Mouse (Mus musculus): Measurements from ENCODE around the gene Prkcb. TPM values are rescaled to one million over a fixed set of nuclear protein-coding genes. Genes with fewer than 3 reads are reported as not detected.

Prkcb gene
- polyA plus RNA-seq, 1 experiment from 2014 or later: 3.7 TPM

- Histone ChIP-seq H3K27ac (ENCODE audit: low read depth, low read length) (no peak overlapping the region), H3K4me2 (no peak overlapping the region), H3K27me3 (replicated peaks; ENCODE audit: control insufficient read depth, insufficient read depth, low read length) (peaks cover 2% of the 10 kb centered on the region; the same call in 1 of the 2 replicates), H3K4me1 (replicated peaks; ENCODE audit: control insufficient read depth, insufficient read depth, low read length) (no peaks in the 10 kb centered on the region), H3K4me3 (ENCODE audit: low read depth, low read length) (no peak overlapping the region), H3K36me3 (ENCODE audit: control insufficient read depth, insufficient read depth, low read length) (no peaks in the 10 kb centered on the region), H3K9me3 (ENCODE audit: control insufficient read depth, low read length) (no peaks in the 10 kb centered on the region), H3K9ac (ENCODE audit: low read depth, low read length) (no peak overlapping the region)
- no peak for DNase-seq (ENCODE audit: low spot score)
- ATAC-seq (replicated peaks; ENCODE audit: low FRiP score): no peak
- WGBS: 66% methylated on average over 2 of the region's 2 CpGs
These were observed 6.0 kb upstream of the Prkcb start for GRCm38 (mm10) chr7:122282584-122282983.

DNA sequence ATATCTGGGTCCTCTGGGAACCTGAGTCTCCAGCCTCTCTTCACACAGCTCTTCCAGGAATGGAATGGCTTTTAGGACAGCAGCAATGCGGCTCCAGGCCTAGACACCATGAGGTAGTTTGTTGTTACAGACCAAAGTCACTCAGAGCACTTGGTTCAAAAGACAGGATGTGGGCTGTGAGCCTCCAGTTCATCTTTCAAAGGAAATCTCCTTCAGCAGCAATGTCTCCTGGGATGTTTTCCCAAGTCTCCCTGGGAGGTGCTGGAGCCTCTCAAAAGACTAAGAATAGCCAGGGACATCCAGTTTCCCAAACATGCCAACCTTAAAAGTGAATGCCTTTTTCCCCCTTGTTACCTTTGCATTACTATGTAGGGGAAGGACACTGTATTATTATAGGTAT is 1.3 kb upstream of the Prkcb start:
- Histone ChIP-seq H3K27me3 (replicated peaks; ENCODE audit: control insufficient read depth, insufficient read depth, low read length) (peaks cover 34% of the 10 kb centered on the region), H3K36me3 (ENCODE audit: control insufficient read depth, insufficient read depth, low read length) (no peaks in the 10 kb centered on the region), H3K4me3 (ENCODE audit: low read depth, low read length) (no peak overlapping the region), H3K4me2 (no peak overlapping the region), H3K4me1 (replicated peaks; ENCODE audit: control insufficient read depth, insufficient read depth, low read length) (peaks cover 6% of the 10 kb centered on the region; the same call in 1 of the 2 replicates), H3K9ac (ENCODE audit: low read depth, low read length) (no peak overlapping the region), H3K9me3 (ENCODE audit: control insufficient read depth, low read length) (no peaks in the 10 kb centered on the region), H3K27ac (ENCODE audit: low read depth, low read length) (no peak overlapping the region)
- no peak for DNase-seq (ENCODE audit: low spot score)
- no peak for ATAC-seq (replicated peaks; ENCODE audit: low FRiP score)
- 48% methylated on average over 1 of the region's 1 CpGs for WGBS

GRCm38 (mm10) chr7:122289243-122290111 is 926 bp downstream of the Prkcb start:
- Histone ChIP-seq H3K27me3 (replicated peaks; ENCODE audit: control insufficient read depth, insufficient read depth, low read length) (peaks cover 34% of the 10 kb centered on the region), H3K9me3 (ENCODE audit: control insufficient read depth, low read length) (no peaks in the 10 kb centered on the region), H3K27ac (ENCODE audit: low read depth, low read length) (no peak overlapping the region), H3K4me2 (peak overlapping the region; percentile 92), H3K4me3 (ENCODE audit: low read depth, low read length) (peak overlapping the region; percentile 55), H3K4me1 (replicated peaks; ENCODE audit: control insufficient read depth, insufficient read depth, low read length) (peaks cover 6% of the 10 kb centered on the region; the same call in 1 of the 2 replicates), H3K9ac (ENCODE audit: low read depth, low read length) (no peak overlapping the region), H3K36me3 (ENCODE audit: control insufficient read depth, insufficient read depth, low read length) (no peaks in the 10 kb centered on the region)
- ATAC-seq (replicated peaks; ENCODE audit: low FRiP score) (peak; percentile 28), DNase-seq (ENCODE audit: low spot score) (peak; percentile 53)
- WGBS: under 1% methylated on average over 66 of the region's 66 CpGs

GRCm38 (mm10) chr7:122290165-122290564 is 1.6 kb downstream of the Prkcb start:
- Histone ChIP-seq H3K4me2 (peak overlapping the region; percentile 92), H3K9ac (ENCODE audit: low read depth, low read length) (no peak overlapping the region), H3K27ac (ENCODE audit: low read depth, low read length) (no peak overlapping the region), H3K4me3 (ENCODE audit: low read depth, low read length) (peak overlapping the region; percentile 55), H3K36me3 (ENCODE audit: control insufficient read depth, insufficient read depth, low read length) (no peaks in the 10 kb centered on the region), H3K9me3 (ENCODE audit: control insufficient read depth, low read length) (no peaks in the 10 kb centered on the region), H3K4me1 (replicated peaks; ENCODE audit: control insufficient read depth, insufficient read depth, low read length) (peaks cover 6% of the 10 kb centered on the region; the same call in 1 of the 2 replicates), H3K27me3 (replicated peaks; ENCODE audit: control insufficient read depth, insufficient read depth, low read length) (peaks cover 34% of the 10 kb centered on the region)
- ATAC-seq (replicated peaks; ENCODE audit: low FRiP score) (no peak), DNase-seq (ENCODE audit: low spot score) (no peak)
- 8% methylated on average over 12 of the region's 12 CpGs for WGBS

- H3K36me3 ChIP-seq (ENCODE audit: control insufficient read depth, insufficient read depth, low read length): no peaks in the 10 kb centered on the region
- H3K9ac ChIP-seq (ENCODE audit: low read depth, low read length): no peak overlapping the region
- no peak overlapping the region for H3K4me3 ChIP-seq (ENCODE audit: low read depth, low read length)
- no peaks in the 10 kb centered on the region for H3K9me3 ChIP-seq (ENCODE audit: control insufficient read depth, low read length)
- H3K4me2 ChIP-seq: no peak overlapping the region
- 58% methylated on average over 3 of the region's 3 CpGs for WGBS
- DNase-seq (ENCODE audit: low spot score) (no peak), ATAC-seq (replicated peaks; ENCODE audit: low FRiP score) (no peak)
- H3K27me3 ChIP-seq (replicated peaks; ENCODE audit: control insufficient read depth, insufficient read depth, low read length): peaks cover 34% of the 10 kb centered on the region
- H3K27ac ChIP-seq (ENCODE audit: low read depth, low read length): no peak overlapping the region
- H3K4me1 ChIP-seq (replicated peaks; ENCODE audit: control insufficient read depth, insufficient read depth, low read length): peaks cover 6% of the 10 kb centered on the region; the same call in 1 of the 2 replicates
These were observed 2.2 kb downstream of the Prkcb start for GRCm38 (mm10) chr7:122290771-122291170.

- peaks cover 6% of the 10 kb centered on the region; the same call in 1 of the 2 replicates for H3K4me1 ChIP-seq (replicated peaks; ENCODE audit: control insufficient read depth, insufficient read depth, low read length)
- H3K9me3 ChIP-seq (ENCODE audit: control insufficient read depth, low read length): no peaks in the 10 kb centered on the region
- ATAC-seq (replicated peaks; ENCODE audit: low FRiP score) (no peak), DNase-seq (ENCODE audit: low spot score) (no peak)
- no peak overlapping the region for H3K27ac ChIP-seq (ENCODE audit: low read depth, low read length)
- H3K9ac ChIP-seq (ENCODE audit: low read depth, low read length): no peak overlapping the region
- H3K27me3 ChIP-seq (replicated peaks; ENCODE audit: control insufficient read depth, insufficient read depth, low read length): peaks cover 34% of the 10 kb centered on the region
- H3K4me2 ChIP-seq: no peak overlapping the region
- WGBS: 66% methylated on average over 7 of the region's 7 CpGs
- no peak overlapping the region for H3K4me3 ChIP-seq (ENCODE audit: low read depth, low read length)
- H3K36me3 ChIP-seq (ENCODE audit: control insufficient read depth, insufficient read depth, low read length): no peaks in the 10 kb centered on the region
These were observed 3.6 kb downstream of the Prkcb start for GRCm38 (mm10) chr7:122292151-122292550.

- 75% methylated on average over 7 of the region's 7 CpGs for WGBS
- ATAC-seq (replicated peaks; ENCODE audit: low FRiP score) (no peak), DNase-seq (ENCODE audit: low spot score) (no peak)
These were observed 5.6 kb downstream of the Prkcb start for GRCm38 (mm10) chr7:122294111-122294510.

GRCm38 (mm10) chr7:122295363-122295762 is 6.8 kb downstream of the Prkcb start:
- no peak for DNase-seq (ENCODE audit: low spot score)
- no peak overlapping the region for H3K4me2 ChIP-seq
- H3K9me3 ChIP-seq (ENCODE audit: control insufficient read depth, low read length): no peaks in the 10 kb centered on the region
- H3K9ac ChIP-seq (ENCODE audit: low read depth, low read length): no peak overlapping the region
- WGBS: 76% methylated on average over 4 of the region's 4 CpGs
- no peaks in the 10 kb centered on the region for H3K4me1 ChIP-seq (replicated peaks; ENCODE audit: control insufficient read depth, insufficient read depth, low read length)
- no peak for ATAC-seq (replicated peaks; ENCODE audit: low FRiP score)
- no peak overlapping the region for H3K27ac ChIP-seq (ENCODE audit: low read depth, low read length)
- H3K4me3 ChIP-seq (ENCODE audit: low read depth, low read length): no peak overlapping the region
- H3K27me3 ChIP-seq (replicated peaks; ENCODE audit: control insufficient read depth, insufficient read depth, low read length): peaks cover 12% of the 10 kb centered on the region
- no peaks in the 10 kb centered on the region for H3K36me3 ChIP-seq (ENCODE audit: control insufficient read depth, insufficient read depth, low read length)

More at GRCm38 (mm10) chr7:122294111-122294510, 5.6 kb downstream of the Prkcb start:
- H3K27me3 ChIP-seq (replicated peaks; ENCODE audit: control insufficient read depth, insufficient read depth, low read length): peaks cover 24% of the 10 kb centered on the region
- no peak overlapping the region for H3K9ac ChIP-seq (ENCODE audit: low read depth, low read length)
- no peak overlapping the region for H3K27ac ChIP-seq (ENCODE audit: low read depth, low read length)
- no peak overlapping the region for H3K4me3 ChIP-seq (ENCODE audit: low read depth, low read length)
- no peaks in the 10 kb centered on the region for H3K36me3 ChIP-seq (ENCODE audit: control insufficient read depth, insufficient read depth, low read length)
- H3K4me2 ChIP-seq: no peak overlapping the region
- no peaks in the 10 kb centered on the region for H3K9me3 ChIP-seq (ENCODE audit: control insufficient read depth, low read length)
- peaks cover 6% of the 10 kb centered on the region; the same call in 1 of the 2 replicates for H3K4me1 ChIP-seq (replicated peaks; ENCODE audit: control insufficient read depth, insufficient read depth, low read length)

DNA sequence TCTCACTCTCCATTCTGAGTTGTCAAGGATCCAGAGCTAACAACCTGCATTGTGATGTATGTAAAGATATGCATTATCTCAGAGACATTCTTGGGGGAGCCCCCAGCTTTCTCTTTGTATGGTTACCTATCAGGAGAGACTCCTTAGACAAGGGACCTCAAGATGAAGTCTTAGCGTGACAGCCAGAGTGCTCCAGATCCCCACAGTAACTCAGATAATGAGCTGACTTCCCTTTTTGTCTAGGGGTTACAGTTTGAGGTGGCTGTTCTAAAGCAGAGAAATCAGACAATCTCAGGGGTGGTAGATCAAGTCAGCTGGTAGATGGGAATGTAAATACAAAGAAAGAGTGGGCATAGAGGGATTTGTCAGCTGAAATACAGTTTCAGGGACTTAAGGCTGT is 7.8 kb downstream of the Prkcb start:
- Histone ChIP-seq H3K27ac (ENCODE audit: low read depth, low read length) (no peak overlapping the region), H3K36me3 (ENCODE audit: control insufficient read depth, insufficient read depth, low read length) (no peaks in the 10 kb centered on the region), H3K4me3 (ENCODE audit: low read depth, low read length) (no peak overlapping the region), H3K27me3 (replicated peaks; ENCODE audit: control insufficient read depth, insufficient read depth, low read length) (peaks cover 5% of the 10 kb centered on the region; the same call in 1 of the 2 replicates), H3K9me3 (ENCODE audit: control insufficient read depth, low read length) (no peaks in the 10 kb centered on the region), H3K9ac (ENCODE audit: low read depth, low read length) (no peak overlapping the region), H3K4me1 (replicated peaks; ENCODE audit: control insufficient read depth, insufficient read depth, low read length) (no peaks in the 10 kb centered on the region), H3K4me2 (no peak overlapping the region)
- ATAC-seq (replicated peaks; ENCODE audit: low FRiP score) (no peak), DNase-seq (ENCODE audit: low spot score) (no peak)
- WGBS: 30% methylated on average over 1 of the region's 1 CpGs
